Mouse (Mus musculus): ENCODE results near the gene Fgf22. TPM values are rescaled to one million over a fixed set of nuclear protein-coding genes. Genes with fewer than 3 reads are reported as not detected.
"Not testable (repeated sequence)": the region's sequence is repeated elsewhere in the genome, so short reads cannot be mapped to it uniquely, and the experiment has no call there.

Gene Fgf22
- polyA plus RNA-seq, 1 experiment from 2014 or later = 1.00 TPM

DNA sequence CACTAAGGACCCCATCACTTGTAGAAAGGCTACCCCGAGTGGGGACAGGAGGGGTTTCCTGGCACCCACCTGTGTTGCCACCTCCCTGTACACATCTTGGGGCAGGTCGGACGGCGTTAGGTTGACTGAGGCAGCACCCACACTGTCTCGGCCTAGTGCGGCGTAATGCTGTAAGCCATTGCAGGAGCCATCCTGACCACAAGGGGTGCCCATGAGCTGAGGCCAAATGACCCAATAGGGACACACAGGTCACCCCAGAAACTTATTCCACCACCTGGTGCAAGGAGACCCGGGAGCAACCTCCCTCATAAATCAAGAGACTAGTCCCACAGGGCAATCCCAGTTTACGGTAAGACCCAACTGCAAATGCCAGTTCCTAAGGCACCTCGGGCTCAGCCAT lies 16.6 kb upstream of the Fgf22 start:
- Histone ChIP-seq H3K27ac (no peak overlapping the region), H3K4me3 (no peak overlapping the region), H3K4me2 (no peak overlapping the region), H3K36me3 (peaks cover 99% of the 10 kb centered on the region), H3K9ac (no peak overlapping the region), H3K9me3 (peaks cover 38% of the 10 kb centered on the region), H3K27me3 (peaks cover 23% of the 10 kb centered on the region), H3K4me1 (replicated peaks) (no peaks in the 10 kb centered on the region)
- WGBS = 87% methylated on average over 10 of the region's 10 CpGs
- ATAC-seq (ENCODE audit: low FRiP score) = no peak

DNA sequence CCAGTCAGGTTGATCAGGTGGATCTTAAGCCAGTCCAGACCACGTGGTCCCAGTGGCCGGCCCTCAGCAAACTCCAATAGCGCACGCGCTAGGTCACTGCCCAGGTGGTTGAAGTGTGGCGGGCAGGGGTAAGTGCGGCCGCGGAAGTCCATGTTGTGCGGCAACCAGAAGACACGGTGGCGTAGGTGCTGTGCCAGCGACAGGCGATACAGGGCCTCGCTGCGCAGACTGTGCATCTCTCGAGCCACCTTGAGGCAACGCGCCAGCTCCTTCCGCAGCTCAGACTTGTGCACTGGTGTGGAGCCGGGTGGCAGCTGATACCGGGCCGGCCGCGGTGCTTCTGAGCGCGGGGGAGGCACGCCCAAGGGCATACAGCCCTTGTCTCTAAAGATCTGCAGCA lies 15.6 kb upstream of the Fgf22 start:
- Histone ChIP-seq H3K9ac (no peak overlapping the region), H3K9me3 (peaks cover 38% of the 10 kb centered on the region), H3K27ac (no peak overlapping the region), H3K4me3 (no peak overlapping the region), H3K4me1 (replicated peaks) (no peaks in the 10 kb centered on the region), H3K4me2 (no peak overlapping the region), H3K36me3 (peaks cover 99% of the 10 kb centered on the region), H3K27me3 (peaks cover 23% of the 10 kb centered on the region)
- WGBS = 96% methylated on average over 28 of the region's 28 CpGs
- no peak for ATAC-seq (ENCODE audit: low FRiP score)

DNA sequence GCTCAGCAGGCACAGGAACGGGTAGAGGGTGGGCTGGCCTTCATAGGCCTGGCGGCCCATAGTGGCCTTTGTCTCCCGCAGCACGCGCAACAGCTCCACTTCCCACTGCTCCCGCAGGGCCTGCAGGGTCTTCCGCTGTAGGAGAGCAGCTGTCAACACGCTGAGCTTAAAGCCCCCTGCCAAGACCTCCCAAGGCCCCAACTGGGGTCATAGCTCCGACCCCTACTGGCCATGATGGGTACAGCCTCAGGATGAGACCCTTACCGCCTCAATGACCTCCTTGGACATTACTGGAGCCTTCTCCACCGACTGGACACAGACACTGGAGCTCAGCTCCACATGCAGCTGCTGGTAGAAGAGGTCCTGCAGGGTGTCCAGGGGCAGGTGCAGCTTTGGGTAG lies 14.0 kb upstream of the Fgf22 start:
- 49% methylated on average over 11 of the region's 11 CpGs for WGBS
- H3K9me3 ChIP-seq = peaks cover 38% of the 10 kb centered on the region
- peaks cover 9% of the 10 kb centered on the region for H3K4me1 ChIP-seq (replicated peaks)
- no peak overlapping the region for H3K9ac ChIP-seq
- H3K27me3 ChIP-seq = peaks cover 9% of the 10 kb centered on the region
- H3K27ac ChIP-seq = no peak overlapping the region
- H3K36me3 ChIP-seq = peaks cover 87% of the 10 kb centered on the region
- no peak overlapping the region for H3K4me2 ChIP-seq
- no peak for ATAC-seq (ENCODE audit: low FRiP score)
- H3K4me3 ChIP-seq = no peak overlapping the region

DNA sequence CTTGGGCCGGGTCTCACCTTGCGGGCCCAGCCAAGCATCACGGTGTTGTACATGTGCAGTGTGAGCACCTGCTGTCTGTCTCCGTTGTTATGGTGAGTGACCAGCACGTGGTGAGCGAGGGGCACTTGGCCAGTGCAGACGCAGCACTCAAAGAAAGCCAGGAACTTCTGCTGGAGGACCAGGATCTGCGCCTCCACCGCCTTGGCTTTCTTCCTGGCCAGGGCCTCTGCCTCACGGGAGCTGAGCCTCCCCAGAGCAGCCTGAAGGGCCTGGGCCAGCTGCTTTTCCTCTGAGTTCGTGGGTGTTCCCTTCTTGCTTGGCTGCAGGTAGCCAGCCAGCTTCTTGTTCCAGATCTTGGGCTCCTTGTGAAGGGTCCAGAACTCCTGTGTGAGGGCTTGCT lies 11.7 kb upstream of the Fgf22 start:
- Histone ChIP-seq H3K4me3 (no peak overlapping the region), H3K9me3 (peaks cover 29% of the 10 kb centered on the region), H3K4me2 (no peak overlapping the region), H3K36me3 (peaks cover 64% of the 10 kb centered on the region), H3K27me3 (no peaks in the 10 kb centered on the region), H3K4me1 (replicated peaks) (peaks cover 13% of the 10 kb centered on the region), H3K9ac (no peak overlapping the region; the same call in 1 of the 2 replicates), H3K27ac (no peak overlapping the region)
- 92% methylated on average over 11 of the region's 11 CpGs for WGBS
- ATAC-seq (ENCODE audit: low FRiP score) = no peak

DNA sequence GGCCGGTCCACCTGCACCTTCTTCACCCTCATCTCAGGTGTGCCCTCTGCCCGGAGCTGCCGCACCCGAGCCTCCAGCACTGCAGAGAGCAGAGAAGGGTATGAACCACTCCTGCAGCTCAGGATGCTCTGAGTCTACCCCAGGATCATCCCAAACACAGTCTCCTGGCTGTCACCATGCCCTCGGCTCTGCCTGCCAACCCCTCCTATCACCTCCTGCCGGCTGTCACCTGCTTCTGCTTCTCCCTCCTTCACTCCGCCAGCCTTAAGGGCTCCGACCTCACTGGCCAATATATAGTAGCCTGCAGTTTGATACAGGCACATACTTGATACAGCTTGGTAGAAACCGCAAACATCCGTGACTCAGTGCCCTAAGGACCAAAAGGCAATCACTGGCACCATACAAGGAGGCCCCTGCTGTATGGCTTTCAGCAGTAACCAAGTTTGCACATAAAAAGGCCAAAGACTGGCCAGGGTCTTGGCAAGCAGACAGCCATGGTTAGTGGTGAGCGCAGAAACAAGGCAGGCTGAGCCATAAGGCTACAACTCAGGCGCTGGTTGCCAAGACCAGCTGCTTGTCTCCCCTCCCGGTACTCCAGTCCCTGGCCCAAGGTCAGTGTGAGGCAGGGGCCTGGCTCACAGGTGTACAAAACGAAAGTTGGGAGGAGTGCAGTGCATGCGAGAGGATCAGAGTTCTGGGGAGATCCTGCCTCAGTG lies 11.1 kb upstream of the Fgf22 start:
- ATAC-seq (ENCODE audit: low FRiP score) = no peak
- H3K27me3 ChIP-seq = no peaks in the 10 kb centered on the region
- H3K27ac ChIP-seq = no peak overlapping the region
- H3K36me3 ChIP-seq = peaks cover 57% of the 10 kb centered on the region
- no peak overlapping the region for H3K4me3 ChIP-seq
- peaks cover 13% of the 10 kb centered on the region for H3K4me1 ChIP-seq (replicated peaks)
- H3K4me2 ChIP-seq = no peak overlapping the region
- peaks cover 22% of the 10 kb centered on the region for H3K9me3 ChIP-seq
- WGBS = 93% methylated on average over 15 of the region's 15 CpGs
- no peak overlapping the region for H3K9ac ChIP-seq

DNA sequence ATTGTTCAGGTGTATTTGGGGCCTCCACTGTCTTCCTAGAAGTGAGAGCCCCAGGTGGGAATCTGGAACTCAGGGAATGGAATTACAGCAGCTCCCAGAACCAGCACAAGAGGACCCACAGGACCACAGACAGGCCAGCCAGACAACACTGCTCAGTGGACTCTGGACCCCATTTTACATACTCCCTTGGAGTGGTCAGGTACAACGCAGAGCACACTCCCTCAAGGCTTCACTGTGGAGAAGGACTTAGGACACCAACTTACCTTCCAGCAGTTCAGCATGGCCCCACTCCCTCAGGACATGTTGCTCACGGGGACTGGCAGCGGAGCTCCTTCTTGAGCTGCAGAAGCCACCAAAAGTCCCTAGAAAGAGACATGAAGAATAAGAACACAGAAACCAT lies 9.5 kb upstream of the Fgf22 start:
- H3K4me1 ChIP-seq (replicated peaks) = peaks cover 13% of the 10 kb centered on the region
- H3K4me3 ChIP-seq = peak overlapping the region; percentile 58
- H3K36me3 ChIP-seq = peaks cover 41% of the 10 kb centered on the region
- no peaks in the 10 kb centered on the region for H3K27me3 ChIP-seq
- H3K9ac ChIP-seq = peak overlapping the region; percentile 72; the same call in 1 of the 2 replicates
- no peak for ATAC-seq (ENCODE audit: low FRiP score)
- no peak overlapping the region for H3K27ac ChIP-seq
- 90% methylated on average over 3 of the region's 3 CpGs for WGBS
- peaks cover 6% of the 10 kb centered on the region for H3K9me3 ChIP-seq
- peak overlapping the region; percentile 64 for H3K4me2 ChIP-seq

DNA sequence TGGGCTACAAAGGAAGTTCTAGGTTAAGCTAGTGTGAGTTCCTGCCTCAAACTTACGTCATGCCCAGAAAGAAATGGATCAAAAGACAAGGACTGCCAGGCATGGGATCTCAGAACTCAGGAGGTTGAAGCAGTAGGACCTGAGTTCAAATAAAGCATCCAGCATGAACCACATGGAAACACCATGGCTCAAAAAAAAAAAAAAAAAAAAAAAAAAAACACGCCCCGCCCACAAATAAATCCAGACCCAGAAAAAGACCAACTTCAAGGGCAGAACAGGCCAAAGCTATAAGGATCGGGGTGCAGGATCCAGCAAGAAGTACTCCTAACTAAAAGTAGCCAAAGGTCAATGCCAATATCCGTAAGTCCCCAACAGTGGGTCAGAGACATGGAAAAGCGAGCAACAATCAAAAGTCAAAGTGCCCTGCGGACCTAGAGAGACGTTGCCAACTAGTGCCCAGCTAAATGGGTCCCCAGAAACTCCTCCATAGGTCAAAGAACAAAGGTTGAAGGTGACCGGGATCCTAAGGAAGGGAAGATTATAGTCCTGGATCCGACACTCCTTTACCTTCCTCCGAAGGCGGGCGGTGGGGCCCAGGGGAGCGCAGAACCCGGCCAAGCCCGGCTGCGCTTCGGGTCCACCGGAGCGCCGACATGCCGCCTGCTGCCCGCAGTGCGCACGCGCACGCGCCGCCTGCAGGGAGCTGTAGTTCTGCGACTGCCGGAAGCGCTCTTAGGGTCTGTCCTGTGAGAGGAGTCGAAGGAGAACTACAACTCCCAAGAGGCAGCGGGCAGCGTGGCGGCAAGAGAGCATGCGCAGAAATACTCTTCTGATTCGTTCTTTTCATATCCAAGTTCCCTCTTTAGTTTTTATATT lies 8.7 kb upstream of the Fgf22 start, which contains the start of gene Polrmt:
Polrmt (minus strand) TSS at position 684 of the 876 bp plus-strand sequence.
- Histone ChIP-seq H3K4me3 (peak within 1 kb of the TSS; percentile 58), H3K4me2 (peak within 1 kb of the TSS; percentile 64)
- peak; percentile 95 for ATAC-seq (ENCODE audit: low FRiP score)

DNA sequence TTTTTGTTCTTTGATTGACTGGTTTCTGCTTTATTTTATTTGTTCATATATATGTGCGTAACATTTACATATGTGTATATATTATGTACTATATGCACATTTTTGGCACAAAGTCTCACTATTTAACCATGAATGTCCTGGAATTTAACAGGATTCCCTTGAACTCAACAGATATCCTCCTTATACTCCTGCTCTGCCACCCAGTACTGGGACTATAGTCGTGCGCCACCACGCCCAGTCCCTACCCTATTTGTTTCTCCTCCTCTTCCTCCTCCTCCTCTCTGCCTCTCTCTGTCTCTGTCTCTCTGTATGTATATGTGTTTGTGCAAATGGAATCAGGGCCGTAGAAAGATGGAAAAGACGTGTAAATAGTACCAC lies 8.1 kb upstream of the Fgf22 start:
- H3K27ac ChIP-seq = 0 out of 2 replicates have a peak overlapping the region, but pooled peaks have one; percentile 35
- peak overlapping the region; percentile 64 for H3K4me2 ChIP-seq
- no peaks in the 10 kb centered on the region for H3K9me3 ChIP-seq
- 0 out of 2 replicates have a peak, but pooled peaks cover 3% of the 10 kb centered on the region for H3K27me3 ChIP-seq
- peaks cover 13% of the 10 kb centered on the region for H3K4me1 ChIP-seq (replicated peaks)
- peak; percentile 60 for ATAC-seq (ENCODE audit: low FRiP score)
- H3K4me3 ChIP-seq = peak overlapping the region; percentile 22
- H3K36me3 ChIP-seq = peaks cover 28% of the 10 kb centered on the region
- H3K9ac ChIP-seq = peak overlapping the region; percentile 26; the same call in 1 of the 2 replicates
- WGBS = 24% methylated on average over 6 of the region's 6 CpGs

More for the DNA sequence above, 8.7 kb upstream of the Fgf22 start, which contains the start of gene Polrmt:
- Histone ChIP-seq H3K4me1 (replicated peaks) (peaks cover 13% of the 10 kb centered on the region), H3K9me3 (no peaks in the 10 kb centered on the region), H3K9ac (peak within 1 kb of the TSS; percentile 72), H3K27me3 (no peaks in the 10 kb centered on the region), H3K36me3 (peaks cover 34% of the 10 kb centered on the region), H3K27ac (0 out of 2 replicates have a peak within 1 kb of the TSS, but pooled peaks have one; percentile 35)
- WGBS = 3% methylated on average over 38 of the region's 38 CpGs

DNA sequence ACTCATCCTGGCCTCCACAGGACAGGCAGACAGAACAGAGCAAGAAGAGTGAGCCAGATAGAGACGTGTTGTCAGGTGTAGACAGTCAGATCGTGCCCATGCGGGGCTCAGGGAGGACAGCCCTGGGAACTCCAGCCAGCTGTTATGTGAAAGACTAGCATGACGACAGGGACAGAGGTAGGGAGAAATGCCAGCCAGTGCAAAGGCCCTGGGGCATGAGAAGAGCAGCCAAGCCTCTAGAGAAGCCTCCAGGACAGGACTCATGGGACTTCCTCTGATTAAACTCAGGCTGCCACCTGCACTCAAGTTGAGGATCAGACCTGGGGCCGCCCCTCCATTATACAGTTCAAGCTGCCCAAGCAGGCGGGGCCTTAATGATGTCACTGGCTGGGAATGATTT lies 6.4 kb upstream of the Fgf22 start:
- Histone ChIP-seq H3K27ac (no peak overlapping the region), H3K9me3 (no peaks in the 10 kb centered on the region), H3K36me3 (peaks cover 11% of the 10 kb centered on the region), H3K9ac (no peak overlapping the region), H3K4me3 (no peak overlapping the region), H3K4me1 (replicated peaks) (peaks cover 13% of the 10 kb centered on the region), H3K4me2 (no peak overlapping the region), H3K27me3 (0 out of 2 replicates have a peak, but pooled peaks cover 3% of the 10 kb centered on the region)
- WGBS = 77% methylated on average over 6 of the region's 6 CpGs
- ATAC-seq (ENCODE audit: low FRiP score) = no peak

DNA sequence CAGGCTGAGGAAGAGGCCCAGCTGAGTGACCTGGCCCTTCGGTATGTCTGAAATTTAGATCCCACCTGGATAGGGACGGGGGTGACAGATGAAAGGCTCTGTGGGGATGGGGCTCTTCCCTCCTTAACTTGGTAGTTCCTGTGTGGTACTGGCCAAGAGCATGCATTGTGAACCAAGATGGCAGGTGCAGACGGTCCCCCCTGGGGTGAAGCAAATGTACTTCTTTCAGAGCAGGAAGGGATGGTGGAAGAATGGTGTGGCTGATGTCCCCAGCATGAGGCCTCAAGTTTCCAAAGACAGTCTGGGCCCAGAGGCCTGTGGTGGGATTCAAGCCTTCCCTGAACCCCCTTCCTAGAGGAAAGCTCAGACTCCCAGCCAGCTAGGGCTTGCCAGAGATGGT lies 978 bp downstream of the Fgf22 start:
- H3K27ac ChIP-seq = no peak overlapping the region
- H3K36me3 ChIP-seq = peaks cover 52% of the 10 kb centered on the region
- ATAC-seq (ENCODE audit: low FRiP score) = no peak
- H3K4me2 ChIP-seq = no peak overlapping the region
- peak overlapping the region; percentile 71; the same call in 1 of the 2 replicates for H3K9ac ChIP-seq
- H3K4me3 ChIP-seq = peak overlapping the region; percentile 44; the same call in 1 of the 2 replicates
- 82% methylated on average over 3 of the region's 3 CpGs for whole genome bisulfite sequencing
- peaks cover 11% of the 10 kb centered on the region; the same call in 1 of the 2 replicates for H3K27me3 ChIP-seq
- H3K4me1 ChIP-seq (replicated peaks) = peaks cover 14% of the 10 kb centered on the region
- H3K9me3 ChIP-seq = no peaks in the 10 kb centered on the region

DNA sequence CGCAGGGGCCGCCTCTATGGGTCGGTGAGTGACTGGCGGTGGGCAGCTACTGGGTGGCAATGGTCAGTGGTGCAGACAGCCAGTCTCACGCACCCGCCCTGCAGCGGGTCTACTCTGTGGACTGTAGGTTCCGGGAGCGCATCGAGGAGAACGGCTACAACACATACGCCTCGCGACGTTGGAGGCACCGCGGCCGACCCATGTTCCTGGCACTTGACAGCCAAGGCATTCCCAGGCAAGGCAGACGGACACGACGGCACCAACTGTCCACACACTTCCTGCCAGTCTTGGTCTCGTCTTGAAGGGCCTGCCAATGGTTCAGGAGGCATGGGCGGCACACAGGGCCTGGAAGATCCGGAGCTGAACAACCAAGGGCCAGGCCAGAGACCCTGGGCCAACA lies 1.8 kb downstream of the Fgf22 start:
- no peak for ATAC-seq (ENCODE audit: low FRiP score)
- H3K4me1 ChIP-seq (replicated peaks) = peaks cover 14% of the 10 kb centered on the region
- no peaks in the 10 kb centered on the region for H3K9me3 ChIP-seq
- peaks cover 9% of the 10 kb centered on the region; the same call in 1 of the 2 replicates for H3K27me3 ChIP-seq
- 91% methylated on average over 24 of the region's 24 CpGs for WGBS
- no peak overlapping the region for H3K4me2 ChIP-seq
- H3K4me3 ChIP-seq = no peak overlapping the region
- peaks cover 60% of the 10 kb centered on the region for H3K36me3 ChIP-seq
- no peak overlapping the region for H3K27ac ChIP-seq
- H3K9ac ChIP-seq = no peak overlapping the region

DNA sequence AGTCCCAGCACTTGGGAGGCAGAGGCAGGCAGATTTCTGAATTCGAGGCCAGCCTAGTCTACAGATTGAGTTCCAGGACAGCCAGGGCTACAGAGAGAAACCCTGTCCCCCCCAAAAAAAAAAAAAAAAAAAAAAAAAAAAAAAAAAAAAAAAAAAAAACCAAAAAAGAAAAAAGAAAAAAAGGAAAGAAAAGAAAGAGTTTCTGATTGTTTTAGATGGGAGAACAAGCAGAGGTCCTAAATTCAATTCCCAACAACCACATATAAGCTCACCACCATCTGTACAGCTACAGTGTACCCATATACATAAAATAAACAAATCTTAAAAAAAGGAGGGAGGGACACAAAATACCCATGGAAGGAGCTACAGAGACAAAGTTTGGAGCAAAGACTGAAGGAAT lies 4.8 kb downstream of the Fgf22 start:
- ATAC-seq (ENCODE audit: low FRiP score); H3K27me3 ChIP-seq; H3K9ac ChIP-seq; H3K9me3 ChIP-seq; H3K4me2 ChIP-seq; H3K4me3 ChIP-seq; H3K27ac ChIP-seq: not testable (repeated sequence)
- 93% methylated on average over 1 of the region's 1 CpGs for WGBS
- H3K4me1 ChIP-seq (replicated peaks) = peaks cover 30% of the 10 kb centered on the region
- peaks cover 77% of the 10 kb centered on the region for H3K36me3 ChIP-seq
